Mouse (Mus musculus): ENCODE data around the gene Adgrl4.

Adgrl4 gene

GRCm38 (mm10) chr3:151511184-151511583 lies 73.5 kb downstream of the Adgrl4 start:
- DNase-seq, result no peak

DNA sequence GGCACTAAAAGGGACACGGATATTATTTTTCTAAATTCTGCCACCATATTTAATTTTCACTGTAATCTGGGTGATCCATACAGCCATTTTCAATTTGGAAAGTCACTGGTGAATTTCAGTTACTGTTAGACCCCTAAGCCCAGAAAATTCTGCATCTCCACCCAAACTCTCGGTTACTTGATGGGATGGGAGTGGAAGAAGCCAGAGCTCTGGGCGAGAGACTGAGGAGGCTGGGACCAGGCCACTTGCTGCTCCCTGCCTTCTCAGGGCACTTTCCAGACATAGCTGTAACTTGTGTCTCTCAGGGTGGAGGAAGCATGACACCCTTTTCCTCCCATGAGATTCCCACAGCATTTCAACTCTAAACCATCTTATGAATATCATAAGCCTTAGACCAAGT lies 109.5 kb downstream of the Adgrl4 start:
- no peak for DNase-seq

GRCm38 (mm10) chr3:151551002-151551401 lies 113.3 kb downstream of the Adgrl4 start:
- DNase-seq, result no peak

GRCm38 (mm10) chr3:151556635-151557034 lies 118.9 kb downstream of the Adgrl4 start:
- no peak for DNase-seq

DNA sequence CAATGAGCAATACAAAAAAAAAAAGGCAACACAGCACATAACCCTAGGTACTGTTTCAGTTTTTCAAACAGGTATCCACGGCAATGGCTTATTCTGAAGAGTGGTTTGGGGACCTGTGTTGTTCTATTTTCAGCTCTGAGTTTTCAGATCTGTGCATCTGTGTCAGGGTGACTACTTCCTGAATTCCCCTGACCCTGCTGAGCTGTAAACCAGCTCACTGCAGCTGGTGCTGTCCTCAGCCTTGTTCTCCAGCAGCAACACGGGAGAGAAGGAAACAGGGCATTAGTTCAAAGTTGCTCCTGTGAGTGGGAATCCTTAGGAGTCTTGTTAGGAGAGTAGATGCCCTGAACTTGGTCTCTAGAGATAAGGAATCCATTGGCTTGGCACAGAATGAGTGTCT lies 119.4 kb downstream of the Adgrl4 start:
- no peak for DNase-seq

GRCm38 (mm10) chr3:151557607-151558006 lies 119.9 kb downstream of the Adgrl4 start:
- no peak for DNase-seq

- no peak for DNase-seq
Measured at GRCm38 (mm10) chr3:151558374-151558773, 120.7 kb downstream of the Adgrl4 start.

DNA sequence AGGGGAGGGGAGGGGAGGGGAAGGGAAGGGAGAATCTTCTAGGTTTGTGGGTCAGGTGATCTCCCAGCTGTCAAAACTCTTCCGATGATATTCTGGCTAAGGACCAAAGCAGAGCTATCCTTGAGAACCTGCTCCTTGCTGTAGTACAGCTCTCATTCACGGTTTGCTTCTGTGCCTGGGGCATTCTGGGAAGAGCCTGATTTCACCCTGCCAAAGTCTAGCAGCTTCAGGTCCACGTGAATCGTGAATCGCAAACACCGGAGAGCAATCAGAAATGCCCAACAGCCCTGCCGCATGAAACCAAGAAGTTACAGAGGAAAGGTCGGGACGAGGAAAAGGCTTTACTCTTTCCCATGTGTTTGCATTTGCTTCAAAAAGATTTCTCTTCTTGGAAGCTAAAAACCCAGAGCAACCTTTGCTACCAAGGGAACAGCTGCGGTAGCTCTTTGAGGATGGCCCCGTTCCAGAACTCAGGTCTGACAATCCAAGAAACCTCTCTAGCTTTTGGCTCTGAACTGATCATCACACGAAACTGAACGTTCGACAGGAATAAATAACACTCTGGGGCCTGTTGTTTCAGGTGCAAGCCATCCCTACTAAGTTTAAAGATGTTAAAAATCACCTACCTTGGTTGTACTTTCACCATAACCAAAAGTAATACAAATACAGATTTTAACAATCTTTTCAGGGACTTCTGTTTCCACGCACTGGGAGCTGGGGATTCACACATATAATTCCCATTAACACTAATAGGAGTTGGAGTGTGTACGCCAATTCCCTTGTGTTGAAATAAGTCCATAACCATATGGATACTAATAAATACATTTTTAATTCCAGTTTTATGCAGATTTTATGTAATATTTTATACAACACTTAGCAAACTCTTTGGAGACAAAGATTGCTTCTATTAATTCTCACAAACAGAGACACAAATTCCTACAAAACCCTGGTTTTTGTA lies 128.3 kb downstream of the Adgrl4 start:
- DNase-seq, result no peak

- DNase-seq, result peak; percentile 11
Measured at GRCm38 (mm10) chr3:151566629-151567028, 128.9 kb downstream of the Adgrl4 start.

GRCm38 (mm10) chr3:151567541-151567940 lies 129.9 kb downstream of the Adgrl4 start:
- DNase-seq, result no peak

- DNase-seq, result no peak
Measured at GRCm38 (mm10) chr3:151572089-151572488, 134.4 kb downstream of the Adgrl4 start.

DNA sequence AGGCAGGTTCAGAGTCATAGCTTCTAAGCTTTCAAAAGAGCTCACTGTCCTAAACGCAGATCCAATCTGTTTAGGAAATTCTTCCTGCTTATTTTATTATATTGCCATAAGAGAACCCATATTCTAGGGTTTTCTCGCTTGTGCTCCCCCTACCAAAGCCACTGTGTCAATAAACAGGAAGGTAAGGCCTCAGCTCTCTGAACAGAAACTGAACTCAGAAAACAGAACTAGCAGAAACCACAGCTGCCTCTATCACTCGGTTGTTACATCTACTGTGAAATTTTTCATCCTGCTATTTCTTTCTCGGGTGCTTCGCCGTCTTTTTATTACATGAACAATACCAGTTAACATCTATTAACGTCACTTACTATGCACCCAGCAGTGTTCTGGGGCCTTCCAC lies 137.6 kb downstream of the Adgrl4 start:
- no peak for DNase-seq

DNA sequence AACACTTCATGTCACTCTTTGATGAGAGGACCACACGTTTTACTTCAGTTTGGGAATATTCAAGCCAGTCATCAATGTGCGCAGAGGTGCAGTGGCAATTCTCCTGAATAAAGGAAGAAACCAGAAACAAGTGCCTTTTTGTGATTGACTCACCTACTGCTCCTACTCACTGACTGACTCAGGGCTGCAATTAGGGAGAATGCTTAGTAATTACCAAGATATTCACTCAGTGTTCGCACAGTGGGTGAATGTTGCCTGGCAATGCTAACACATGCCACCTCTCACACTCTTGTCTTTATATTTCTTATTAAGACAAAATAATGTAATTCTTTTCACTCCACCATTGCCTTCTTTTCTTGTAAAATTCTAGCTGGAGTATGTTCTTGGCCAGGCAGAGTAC lies 138.5 kb downstream of the Adgrl4 start:
- DNase-seq, result no peak

- DNase-seq, result no peak
Measured at GRCm38 (mm10) chr3:151591904-151592303, 154.2 kb downstream of the Adgrl4 start.

Measured in lung, postnatal 10 days (tissue).